Mouse (Mus musculus) limb, embryonic 14.5 days (tissue): Measurements from ENCODE around the gene Tsr1. TPM values are rescaled to one million over a fixed set of nuclear protein-coding genes. Genes with fewer than 3 reads are reported as not detected.

Experiments
- ATAC-seq: fragments of 200-750 bp; cut with Nextera tagmentation; 2 replicates; pipeline ENCODE4 v1.8.0; 2017; ENCODE audit warnings: low read depth, moderate number of reproducible peaks, moderate TSS enrichment; ENCODE audit not compliant: low FRiP score
- DNase-seq: peaks from one replicate; pipeline ENCODE4 v3.0.0-alpha.2; 2015; ENCODE audit warnings: low spot score
- H3K27ac ChIP-seq: fragments of 300-500 bp; sonication (generic); replicated peaks from 2 replicates; pipeline ENCODE4 v1.5.1; 2014; ENCODE audit warnings: low read depth, mild to moderate bottlenecking, low read length, moderate library complexity, mixed read lengths
- H3K27me3 ChIP-seq: fragments of 300-500 bp; sonication (generic); 2 replicates; pipeline ENCODE4 v1.6.1; 2014; ENCODE audit warnings: low read length, mixed read lengths; ENCODE audit not compliant: control insufficient read depth, insufficient read depth
- H3K36me3 ChIP-seq: fragments of 300-500 bp; sonication (generic); 2 replicates; pipeline ENCODE4 v1.6.1; 2014; ENCODE audit warnings: mild to moderate bottlenecking, low read length, moderate library complexity, mixed read lengths; ENCODE audit not compliant: control insufficient read depth, insufficient read depth
- H3K4me1 ChIP-seq: fragments of 300-500 bp; sonication (generic); 2 replicates; pipeline ENCODE4 v1.6.1; 2014; ENCODE audit warnings: antibody characterized with exemption, low read length, mixed read lengths; ENCODE audit not compliant: control insufficient read depth, insufficient read depth
- H3K4me2 ChIP-seq: fragments of 300-500 bp; sonication (generic); replicated peaks from 2 replicates; pipeline ENCODE4 v1.6.1; 2014; ENCODE audit warnings: low read depth, mild to moderate bottlenecking, low read length, moderate library complexity; ENCODE audit not compliant: severe bottlenecking
- H3K4me3 ChIP-seq: fragments of 300-500 bp; sonication (generic); replicated peaks from 2 replicates; pipeline ENCODE4 v1.5.1; 2014; ENCODE audit warnings: low read length
- H3K9ac ChIP-seq: fragments of 300-500 bp; sonication (generic); 2 replicates; pipeline ENCODE4 v1.6.1; 2014; ENCODE audit warnings: mild to moderate bottlenecking, low read depth, low read length, moderate library complexity; ENCODE audit not compliant: severe bottlenecking
- H3K9me3 ChIP-seq: fragments of 300-500 bp; sonication (generic); 2 replicates; pipeline ENCODE4 v1.6.1; 2016; ENCODE audit warnings: low read length; ENCODE audit not compliant: control insufficient read depth
- POLR2A ChIP-seq: fragments of 200-500 bp; IDR thresholded peaks from 2 replicates; pipeline ENCODE4 v1.8.0; 2012; ENCODE audit warnings: inconsistent platforms, mild to moderate bottlenecking, moderate library complexity, borderline replicate concordance; ENCODE audit not compliant: insufficient read depth, insufficient read length; ENCODE audit errors: extremely low read depth
- WGBS: fragments of 180-500 bp; shearing (Covaris S2); extraction: QIAGEN DNeasy Blood & Tissue Kit; methylation state at CpG from one replicate; pipeline ENCODE4 v1.1.7; 2014; 5-methylcytosine and 5-hydroxymethylcytosine counted together
- polyA plus RNA-seq, 2 experiments: library from polyadenylated mRNA; depleted of rRNA in 1 of 2; stranded (reverse) in 1 of 2; unstranded in 1 of 2; fragments of >200 nt; fragmentation: Nextera tagmentation in 1 of 2; extraction: Ambion mirVana in 1 of 2; gene quantifications; 2 replicates each; pipeline versions ENCODE4 v1.2.1 to v1.2.3; 2012 to 2014

Tsr1 gene
- polyA plus RNA-seq, 2 experiments: 37.0 to 49.6 TPM

DNA sequence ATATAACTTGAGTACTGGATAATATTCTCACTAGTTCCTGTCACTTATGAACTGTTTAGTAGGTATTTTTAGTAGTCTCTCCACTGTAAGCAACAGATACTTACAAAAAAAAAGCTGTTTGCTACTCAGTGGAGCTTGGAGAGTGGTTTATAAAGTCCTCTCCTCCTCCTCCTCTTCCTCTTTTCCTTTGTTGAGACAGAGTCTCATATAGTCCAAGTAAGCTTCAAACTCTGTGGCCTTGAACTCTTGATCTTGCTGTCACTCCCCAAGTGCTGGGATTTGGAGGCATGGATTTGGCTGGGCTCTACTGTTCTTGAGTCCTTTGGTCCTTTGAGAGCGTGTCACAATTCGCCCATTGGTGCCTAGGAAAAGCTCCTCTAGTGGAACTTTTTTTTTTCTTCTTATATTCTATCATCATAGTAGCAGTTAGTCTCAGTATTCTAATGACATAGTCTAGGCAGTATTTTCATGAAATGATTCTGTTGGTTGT, 29.4 kb downstream of the Tsr1 start:
- no peaks in the 10 kb centered on the region for H3K9me3 ChIP-seq
- H3K4me1 ChIP-seq: peaks cover 15% of the 10 kb centered on the region
- no peak for ATAC-seq
- no peak overlapping the region for H3K4me3 ChIP-seq
- DNase-seq: no peak
- 93% methylated on average over 2 of the region's 2 CpGs for WGBS
- H3K36me3 ChIP-seq: peaks cover 25% of the 10 kb centered on the region
- no peak overlapping the region for H3K9ac ChIP-seq
- no peaks in the 10 kb centered on the region for H3K27me3 ChIP-seq
- no peak overlapping the region; the same call in 1 of the 2 replicates for H3K4me2 ChIP-seq
- no peak for TF ChIP-seq POLR2A
- no peak overlapping the region for H3K27ac ChIP-seq

- Histone ChIP-seq H3K27me3 (no peaks in the 10 kb centered on the region), H3K4me3 (no peak overlapping the region), H3K4me1 (peaks cover 15% of the 10 kb centered on the region), H3K9me3 (no peaks in the 10 kb centered on the region), H3K4me2 (no peak overlapping the region), H3K36me3 (peaks cover 40% of the 10 kb centered on the region), H3K9ac (no peak overlapping the region), H3K27ac (no peak overlapping the region)
- TF ChIP-seq POLR2A: no peak
- WGBS: 89% methylated on average over 4 of the region's 4 CpGs
- no peak for DNase-seq
- no peak for ATAC-seq
Observed at GRCm38 (mm10) chr11:74929111-74929510, 31.2 kb downstream of the Tsr1 start.

GRCm38 (mm10) chr11:74930391-74930790, 32.5 kb downstream of the Tsr1 start:
- Histone ChIP-seq H3K36me3 (peaks cover 49% of the 10 kb centered on the region), H3K4me1 (peaks cover 10% of the 10 kb centered on the region), H3K27ac (no peak overlapping the region), H3K4me2 (no peak overlapping the region), H3K9ac (no peak overlapping the region), H3K9me3 (no peaks in the 10 kb centered on the region), H3K4me3 (no peak overlapping the region), H3K27me3 (no peaks in the 10 kb centered on the region)
- DNase-seq (no peak), ATAC-seq (no peak)
- TF ChIP-seq POLR2A: no peak
- 90% methylated on average over 7 of the region's 7 CpGs for WGBS

- TF ChIP-seq POLR2A: no peak
- H3K27me3 ChIP-seq: no peaks in the 10 kb centered on the region
- H3K27ac ChIP-seq: no peak overlapping the region
- WGBS: 79% methylated on average over 3 of the region's 3 CpGs
- no peak overlapping the region for H3K4me3 ChIP-seq
- no peaks in the 10 kb centered on the region for H3K4me1 ChIP-seq
- DNase-seq (peak; percentile 70), ATAC-seq (no peak)
- H3K36me3 ChIP-seq: peaks cover 41% of the 10 kb centered on the region; the same call in 1 of the 2 replicates
- no peak overlapping the region for H3K4me2 ChIP-seq
- H3K9ac ChIP-seq: no peak overlapping the region
- H3K9me3 ChIP-seq: no peaks in the 10 kb centered on the region
Observed at GRCm38 (mm10) chr11:74946348-74946747, 48.5 kb downstream of the Tsr1 start.

- H3K4me1 ChIP-seq: no peaks in the 10 kb centered on the region
- TF ChIP-seq POLR2A: no peak
- DNase-seq: no peak
- no peak overlapping the region for H3K9ac ChIP-seq
- H3K9me3 ChIP-seq: no peaks in the 10 kb centered on the region
- H3K36me3 ChIP-seq: peaks cover 25% of the 10 kb centered on the region
- H3K4me3 ChIP-seq: no peak overlapping the region
- H3K4me2 ChIP-seq: no peak overlapping the region
- no peak for ATAC-seq
- no peak overlapping the region for H3K27ac ChIP-seq
- no peaks in the 10 kb centered on the region for H3K27me3 ChIP-seq
Observed at GRCm38 (mm10) chr11:74954901-74955300, 57.0 kb downstream of the Tsr1 start.

- no peak overlapping the region for H3K4me2 ChIP-seq
- no peak for TF ChIP-seq POLR2A
- no peak for DNase-seq
Observed at GRCm38 (mm10) chr11:74956006-74956405, 58.1 kb downstream of the Tsr1 start.

More at GRCm38 (mm10) chr11:74956006-74956405, 58.1 kb downstream of the Tsr1 start:
- Histone ChIP-seq H3K4me1 (no peaks in the 10 kb centered on the region), H3K27ac (no peak overlapping the region), H3K9me3 (no peaks in the 10 kb centered on the region), H3K27me3 (no peaks in the 10 kb centered on the region), H3K36me3 (peaks cover 19% of the 10 kb centered on the region), H3K9ac (no peak overlapping the region), H3K4me3 (no peak overlapping the region)
- ATAC-seq: no peak
